Mouse (Mus musculus) E14TG2a.4 (cell line): ENCODE data around the gene AI413582.

Source experiments
- CTCF ChIP-seq: conservative IDR thresholded peaks from 2 replicates; pipeline ENCODE4 v1.5.1; 2014; ENCODE audit warnings: low read length
- NANOG ChIP-seq: IDR thresholded peaks from 2 replicates; pipeline ENCODE4 v1.6.1; 2014; ENCODE audit warnings: borderline replicate concordance, low read length, mixed read lengths
- POU5F1 ChIP-seq: IDR thresholded peaks from 2 replicates; pipeline ENCODE4 v1.6.1; 2014; ENCODE audit warnings: low read length, borderline replicate concordance

DNA sequence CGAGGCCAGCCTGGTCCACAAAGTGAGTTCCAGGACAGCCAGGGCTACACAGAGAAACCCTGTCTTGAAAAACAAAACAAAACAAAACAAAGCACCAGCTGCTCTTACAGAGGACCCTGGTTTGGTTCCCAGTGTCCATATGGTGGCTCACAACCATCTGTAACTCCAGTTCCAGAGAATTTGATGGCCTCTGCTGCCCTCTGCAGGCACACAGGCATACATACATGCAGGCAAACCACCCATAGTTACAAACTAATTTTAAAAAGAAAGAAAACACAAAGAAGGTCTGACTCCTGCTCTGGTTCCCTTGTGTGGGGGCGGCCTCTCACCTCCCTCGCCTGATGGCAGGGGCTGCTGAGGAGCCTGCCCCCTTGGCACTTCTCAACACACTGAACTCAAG lies 32.2 kb downstream of the AI413582 start:
- no peak for TF ChIP-seq CTCF
- no peak for TF ChIP-seq NANOG
- TF ChIP-seq POU5F1, result no peak
